Mouse (Mus musculus) myocyte (in vitro differentiated cells): Measurements from ENCODE around the gene Gm9857. TPM values are rescaled to one million over a fixed set of nuclear protein-coding genes. Genes with fewer than 3 reads are reported as not detected.

Experiments
- H3K27me3 ChIP-seq: one replicate; pipeline ENCODE4 v1.6.1; 2011; ENCODE audit not compliant: control insufficient read depth, insufficient read depth, insufficient read length
- H3K36me3 ChIP-seq: one replicate; pipeline ENCODE4 v1.6.1; 2011; ENCODE audit not compliant: control insufficient read depth, insufficient read depth
- H3K4me2 ChIP-seq: one replicate; pipeline ENCODE4 v1.6.1; 2011; ENCODE audit warnings: low read depth, control low read depth
- H3K4me3 ChIP-seq: one replicate; pipeline ENCODE4 v1.5.1; 2011; ENCODE audit warnings: mild to moderate bottlenecking, control low read depth, moderate library complexity
- H3K79me2 ChIP-seq: one replicate; pipeline ENCODE4 v1.6.1; 2011; ENCODE audit not compliant: control insufficient read depth, insufficient read depth
- H3ac ChIP-seq: one replicate; pipeline ENCODE4 v1.6.1; 2011; ENCODE audit not compliant: control insufficient read depth, insufficient read length
- CEBPB ChIP-seq: IDR thresholded peaks from 2 replicates; pipeline ENCODE4 v1.6.1; 2011; ENCODE audit warnings: mild to moderate bottlenecking, moderate library complexity; ENCODE audit not compliant: poor library complexity, insufficient read depth, severe bottlenecking
- E2F4 ChIP-seq: IDR thresholded peaks from one replicate; pipeline ENCODE4 v1.6.1; 2011; ENCODE audit warnings: mild to moderate bottlenecking, control low read depth, moderate library complexity; ENCODE audit not compliant: insufficient read depth
- MAX ChIP-seq: IDR thresholded peaks from one replicate; pipeline ENCODE4 v1.6.1; 2011; ENCODE audit warnings: low read depth, mild to moderate bottlenecking, control low read depth
- MYOD1 ChIP-seq, 3 experiments: IDR thresholded peaks; one replicate each; pipeline ENCODE4 v1.6.1; 2011; ENCODE audit warnings: control low read depth in 2 of 3, low read depth in 2 of 3, mild to moderate bottlenecking in 2 of 3, moderate library complexity in 1 of 3; ENCODE audit not compliant: insufficient read length in 2 of 3, control insufficient read depth in 1 of 3
- MYOG ChIP-seq, 3 experiments: IDR thresholded peaks; one replicate each; pipeline ENCODE4 v1.6.1; 2011; ENCODE audit warnings: control low read depth in 2 of 3, low read depth in 2 of 3, mild to moderate bottlenecking in 2 of 3; ENCODE audit not compliant: insufficient read length in 2 of 3, control insufficient read depth in 1 of 3, insufficient read depth in 1 of 3
- POLR2A ChIP-seq: IDR thresholded peaks from one replicate; pipeline ENCODE4 v1.6.1; 2011; ENCODE audit warnings: low read depth, mild to moderate bottlenecking, control low read depth, moderate library complexity; ENCODE audit not compliant: insufficient read length
- POLR2AphosphoS2 ChIP-seq: IDR thresholded peaks from one replicate; pipeline ENCODE4 v1.6.1; 2011; ENCODE audit warnings: low read depth, control low read depth; ENCODE audit not compliant: insufficient read length
- REST ChIP-seq: IDR thresholded peaks from one replicate; pipeline ENCODE4 v1.6.1; 2011; ENCODE audit warnings: mild to moderate bottlenecking, control low read depth, moderate library complexity; ENCODE audit not compliant: insufficient read depth, insufficient read length
- SRF ChIP-seq: IDR thresholded peaks from one replicate; pipeline ENCODE4 v1.6.1; 2011; ENCODE audit warnings: low read depth; ENCODE audit not compliant: control insufficient read depth, insufficient read length
- TCF12 ChIP-seq: IDR thresholded peaks from one replicate; pipeline ENCODE4 v1.6.1; 2011; ENCODE audit warnings: mild to moderate bottlenecking, control low read depth; ENCODE audit not compliant: poor library complexity, insufficient read depth, severe bottlenecking
- TCF3 ChIP-seq: IDR thresholded peaks from one replicate; pipeline ENCODE4 v1.6.1; 2011; ENCODE audit warnings: low read depth, control low read depth; ENCODE audit not compliant: insufficient read length
- USF1 ChIP-seq: IDR thresholded peaks from one replicate; pipeline ENCODE4 v1.6.1; 2011; ENCODE audit warnings: low read depth, mild to moderate bottlenecking, control low read depth, moderate library complexity
- polyA plus RNA-seq: library from polyadenylated mRNA; unstranded; fragments of >200 nt; fragmentation: generic; extraction: Trizol; gene quantifications from one replicate; pipeline ENCODE4 v1.2.1, GENCODE M21; 2012; ENCODE audit warnings: missing spikeins

The Gm9857 gene
- polyA plus RNA-seq, 1 experiment: not detected

DNA sequence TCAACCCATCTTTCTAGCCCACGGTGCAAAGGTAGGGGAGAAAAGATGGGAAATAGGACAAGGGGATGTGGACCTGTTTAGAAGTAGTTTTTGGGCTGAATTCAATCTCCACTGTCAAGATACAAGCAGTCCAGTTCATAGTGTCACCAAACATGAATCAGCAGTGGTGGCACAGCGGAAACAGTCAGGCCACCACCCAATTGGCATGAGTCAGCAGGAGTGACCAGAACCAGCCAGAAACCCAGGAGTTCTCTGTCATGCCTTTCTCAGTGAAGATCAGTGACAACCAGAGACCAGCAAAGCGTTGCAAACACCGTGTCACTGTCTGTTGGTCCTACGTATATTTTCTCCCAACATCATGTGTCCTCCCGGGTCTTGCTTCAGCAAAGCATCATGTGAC is 6.7 kb downstream of the Gm9857 start:
- Histone ChIP-seq H3K4me3 (no peak overlapping the region), H3K36me3 (no peaks in the 10 kb centered on the region), H3K79me2 (no peaks in the 10 kb centered on the region), H3ac (no peak overlapping the region), H3K27me3 (no peaks in the 10 kb centered on the region), H3K4me2 (no peak overlapping the region)
- TF ChIP-seq SRF (no peak), MYOG (IDR thresholded peaks at IDR 0.05; ENCODE audit: control insufficient read depth in 1 of 3, insufficient read depth in 1 of 3, insufficient read length in 2 of 3, low read depth in 2 of 3) (no peak), E2F4 (no peak), REST (no peak), MAX (no peak), MYOD1 (IDR thresholded peaks at IDR 0.05; ENCODE audit: control insufficient read depth in 1 of 3, insufficient read length in 2 of 3, low read depth in 2 of 3) (no peak), CEBPB (no peak), TCF12 (no peak), POLR2A (no peak), TCF3 (no peak), USF1 (no peak), POLR2AphosphoS2 (no peak)

DNA sequence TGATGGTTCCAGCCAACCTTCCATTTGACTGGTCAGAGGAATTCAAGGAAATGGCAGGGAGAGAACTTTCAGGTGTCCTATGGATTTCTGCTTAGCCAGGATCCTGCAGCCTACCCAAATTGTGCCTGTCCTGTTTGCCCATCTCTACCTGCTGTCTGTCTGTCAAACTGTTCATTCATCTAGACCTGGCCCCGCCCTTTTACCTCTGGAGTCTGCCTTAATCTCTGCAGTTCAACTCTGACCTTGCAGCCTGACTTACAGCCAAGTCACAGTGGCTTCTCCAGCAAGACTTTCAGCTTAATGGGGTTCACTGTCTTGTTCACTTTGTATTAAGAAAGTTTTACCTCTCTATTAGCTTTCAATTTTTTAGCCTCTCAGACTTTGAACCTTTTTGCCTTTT is 13.9 kb downstream of the Gm9857 start:
- no peak for TF ChIP-seq CEBPB
- TF ChIP-seq SRF: no peak
- TF ChIP-seq TCF3: no peak
- TF ChIP-seq POLR2AphosphoS2: no peak
- TF ChIP-seq MYOG (IDR thresholded peaks at IDR 0.05; ENCODE audit: control insufficient read depth in 1 of 3, insufficient read depth in 1 of 3, insufficient read length in 2 of 3, low read depth in 2 of 3): no peak
- TF ChIP-seq POLR2A: no peak
- no peak for TF ChIP-seq TCF12
- no peak for TF ChIP-seq MYOD1 (IDR thresholded peaks at IDR 0.05; ENCODE audit: control insufficient read depth in 1 of 3, insufficient read length in 2 of 3, low read depth in 2 of 3)
- no peak for TF ChIP-seq E2F4
- no peak for TF ChIP-seq MAX
- no peak for TF ChIP-seq USF1
- TF ChIP-seq REST: no peak
- Histone ChIP-seq H3K27me3 (no peaks in the 10 kb centered on the region), H3K79me2 (no peaks in the 10 kb centered on the region), H3K4me3 (no peak overlapping the region), H3ac (no peak overlapping the region), H3K4me2 (no peak overlapping the region), H3K36me3 (no peaks in the 10 kb centered on the region)

DNA sequence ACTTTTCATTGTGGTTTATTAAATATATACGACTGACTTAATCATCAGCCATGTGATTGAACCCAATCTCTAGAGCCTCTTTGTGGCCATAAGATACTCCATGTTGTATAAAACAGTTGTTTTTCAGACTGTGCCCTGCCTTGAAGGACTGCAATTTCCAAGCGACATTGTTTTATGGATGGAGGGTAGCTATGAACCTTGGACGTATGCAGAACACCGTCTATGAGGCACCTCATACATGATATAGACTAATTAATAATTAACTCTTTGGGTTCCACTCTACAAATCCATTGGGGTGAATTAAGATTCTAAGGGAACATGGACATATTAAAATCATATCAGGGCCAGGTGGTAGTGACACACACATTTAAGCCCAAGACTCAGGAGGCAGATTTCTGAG is 14.6 kb downstream of the Gm9857 start:
- Histone ChIP-seq H3K79me2 (no peaks in the 10 kb centered on the region), H3K36me3 (no peaks in the 10 kb centered on the region), H3K4me2 (no peak overlapping the region), H3ac (no peak overlapping the region), H3K4me3 (no peak overlapping the region), H3K27me3 (no peaks in the 10 kb centered on the region)
- no peak for TF ChIP-seq MYOG (IDR thresholded peaks at IDR 0.05; ENCODE audit: control insufficient read depth in 1 of 3, insufficient read depth in 1 of 3, insufficient read length in 2 of 3, low read depth in 2 of 3)
- TF ChIP-seq SRF: no peak
- TF ChIP-seq TCF12: no peak
- no peak for TF ChIP-seq REST

DNA sequence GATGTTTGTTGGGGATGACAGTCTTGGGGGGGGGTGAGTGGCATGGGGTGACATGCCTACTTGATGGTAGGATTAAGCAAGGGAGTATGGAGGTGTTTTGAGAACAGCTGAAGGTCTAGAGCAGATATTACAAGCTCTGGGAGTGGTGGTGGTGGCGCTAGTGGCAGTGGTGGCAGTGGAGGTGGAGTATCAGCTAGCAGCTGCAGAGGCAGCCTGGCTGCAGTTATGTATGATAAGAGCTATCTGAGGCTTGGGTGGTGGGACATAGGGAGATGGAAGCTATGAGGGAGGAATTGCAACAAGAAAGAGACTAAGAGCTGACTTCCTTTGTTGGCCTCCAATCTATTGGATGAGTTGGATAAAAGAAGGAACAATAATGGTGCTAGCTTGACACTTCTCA is 18.4 kb downstream of the Gm9857 start:
- Histone ChIP-seq H3K36me3 (no peaks in the 10 kb centered on the region), H3K27me3 (no peaks in the 10 kb centered on the region), H3K79me2 (no peaks in the 10 kb centered on the region), H3K4me2 (no peak overlapping the region), H3ac (no peak overlapping the region), H3K4me3 (no peak overlapping the region)
- TF ChIP-seq SRF: no peak
- peak in 1 of 3 experiments; percentile 30 for TF ChIP-seq MYOD1 (IDR thresholded peaks at IDR 0.05; ENCODE audit: control insufficient read depth in 1 of 3, insufficient read length in 2 of 3, low read depth in 2 of 3)

DNA sequence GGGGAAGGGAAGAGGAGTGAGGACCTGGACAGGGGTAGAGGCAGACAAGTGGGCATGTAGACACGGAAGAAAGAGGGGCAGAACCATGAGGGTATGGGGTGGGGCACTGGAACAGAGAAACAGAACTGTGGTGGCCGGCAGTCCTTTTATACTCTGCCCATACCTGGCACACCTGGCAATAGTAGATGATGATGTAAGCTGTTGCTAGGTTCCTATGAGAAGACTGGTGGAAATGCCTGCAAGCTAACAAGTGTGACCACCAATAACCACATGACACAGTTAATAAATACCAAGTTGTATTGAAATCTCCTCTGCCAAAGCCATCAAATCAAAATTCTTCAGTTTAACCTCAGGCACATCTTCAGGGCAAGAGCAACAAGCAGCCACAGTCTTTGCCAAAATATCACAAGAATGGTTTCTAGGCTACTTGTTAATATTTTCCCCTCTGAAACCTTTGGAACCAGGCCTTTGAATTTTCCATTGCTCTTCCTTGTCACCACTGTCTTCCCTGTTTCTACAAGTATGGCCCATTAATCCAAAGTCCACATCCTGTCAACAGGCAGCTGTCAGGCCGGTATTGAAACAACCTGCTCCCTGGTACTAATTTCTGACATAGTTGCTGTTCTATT is 19.7 kb downstream of the Gm9857 start:
- H3ac ChIP-seq: no peak overlapping the region

More for the DNA sequence above, 19.7 kb downstream of the Gm9857 start:
- TF ChIP-seq REST (no peak), TCF3 (no peak), MYOG (IDR thresholded peaks at IDR 0.05; ENCODE audit: control insufficient read depth in 1 of 3, insufficient read depth in 1 of 3, insufficient read length in 2 of 3, low read depth in 2 of 3) (no peak), POLR2AphosphoS2 (no peak), SRF (no peak), MYOD1 (IDR thresholded peaks at IDR 0.05; ENCODE audit: control insufficient read depth in 1 of 3, insufficient read length in 2 of 3, low read depth in 2 of 3) (no peak), POLR2A (no peak), TCF12 (no peak), CEBPB (no peak), E2F4 (no peak)
- no peak overlapping the region for H3K4me2 ChIP-seq
- H3K79me2 ChIP-seq: no peaks in the 10 kb centered on the region
- no peak overlapping the region for H3K4me3 ChIP-seq
- H3K36me3 ChIP-seq: no peaks in the 10 kb centered on the region
- no peaks in the 10 kb centered on the region for H3K27me3 ChIP-seq
